Mouse (Mus musculus) frontal cortex, adult (tissue): ENCODE measurements around the gene Txnrd3.

Experiments
- ATAC-seq: cut with Nextera tagmentation; 2 replicates; pipeline ENCODE4 v1.9.2; 2017; ENCODE audit warnings: mild to moderate bottlenecking, moderate library complexity, mixed read lengths; ENCODE audit not compliant: low TSS enrichment

Txnrd3 gene

DNA sequence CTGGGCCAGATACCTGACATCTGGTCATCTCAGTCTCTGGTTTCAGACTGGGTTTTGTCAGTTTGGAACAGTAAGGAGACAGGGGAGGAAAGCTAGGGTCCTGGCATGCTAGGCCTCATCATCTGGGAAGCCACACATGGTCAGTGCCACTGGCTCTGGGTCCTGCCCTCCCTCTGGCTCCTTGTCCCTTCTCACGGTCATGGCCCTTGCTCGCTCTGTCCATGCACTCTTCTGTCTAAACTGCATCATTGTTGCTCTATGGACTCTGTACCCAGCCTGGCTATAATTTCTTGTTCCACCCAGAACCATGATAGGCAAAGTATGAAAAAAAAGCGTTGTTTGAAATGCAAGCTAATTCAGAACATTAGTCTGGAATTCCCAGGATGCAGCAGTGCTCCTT lies 11.2 kb downstream of the Txnrd3 start:
- no peak for ATAC-seq

DNA sequence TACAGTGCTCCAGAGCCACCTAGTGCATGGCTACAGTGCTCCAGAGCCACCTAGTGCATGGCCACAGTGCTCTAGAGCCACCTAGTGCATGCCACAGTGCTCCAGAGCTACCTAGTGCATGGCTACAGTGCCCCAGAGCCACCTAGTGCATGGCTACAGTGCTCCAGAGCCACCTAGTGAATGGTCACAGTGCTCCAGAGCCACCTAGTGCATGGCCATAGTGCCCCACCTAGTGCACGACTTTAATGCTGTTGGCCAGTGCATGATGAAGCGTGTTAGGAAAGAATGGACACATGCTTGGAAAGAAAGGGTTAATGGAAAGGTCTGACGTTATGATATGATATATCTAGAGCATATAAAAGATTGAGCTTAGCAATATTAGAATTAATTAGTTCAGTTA lies 14.6 kb downstream of the Txnrd3 start:
- no peak for ATAC-seq

DNA sequence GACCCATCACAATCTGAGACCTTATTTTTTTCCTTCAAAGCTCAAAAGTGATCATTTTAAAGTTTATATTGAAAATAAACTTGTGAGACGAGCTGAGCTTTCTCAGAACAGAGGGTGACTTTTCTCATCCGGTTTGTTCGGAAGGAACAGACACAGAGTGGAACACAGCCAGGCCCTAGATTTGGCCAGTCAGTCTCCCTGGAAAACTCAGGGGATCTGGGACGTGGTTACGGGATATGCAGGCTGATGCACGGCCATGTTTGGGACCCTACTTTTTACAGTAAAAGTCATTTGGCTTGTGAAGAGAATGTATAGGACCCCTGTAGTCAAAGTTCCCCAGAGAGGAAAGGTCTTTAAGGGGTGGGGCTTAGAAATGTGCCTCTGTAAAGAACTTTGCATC lies 15.1 kb downstream of the Txnrd3 start:
- ATAC-seq = no peak

DNA sequence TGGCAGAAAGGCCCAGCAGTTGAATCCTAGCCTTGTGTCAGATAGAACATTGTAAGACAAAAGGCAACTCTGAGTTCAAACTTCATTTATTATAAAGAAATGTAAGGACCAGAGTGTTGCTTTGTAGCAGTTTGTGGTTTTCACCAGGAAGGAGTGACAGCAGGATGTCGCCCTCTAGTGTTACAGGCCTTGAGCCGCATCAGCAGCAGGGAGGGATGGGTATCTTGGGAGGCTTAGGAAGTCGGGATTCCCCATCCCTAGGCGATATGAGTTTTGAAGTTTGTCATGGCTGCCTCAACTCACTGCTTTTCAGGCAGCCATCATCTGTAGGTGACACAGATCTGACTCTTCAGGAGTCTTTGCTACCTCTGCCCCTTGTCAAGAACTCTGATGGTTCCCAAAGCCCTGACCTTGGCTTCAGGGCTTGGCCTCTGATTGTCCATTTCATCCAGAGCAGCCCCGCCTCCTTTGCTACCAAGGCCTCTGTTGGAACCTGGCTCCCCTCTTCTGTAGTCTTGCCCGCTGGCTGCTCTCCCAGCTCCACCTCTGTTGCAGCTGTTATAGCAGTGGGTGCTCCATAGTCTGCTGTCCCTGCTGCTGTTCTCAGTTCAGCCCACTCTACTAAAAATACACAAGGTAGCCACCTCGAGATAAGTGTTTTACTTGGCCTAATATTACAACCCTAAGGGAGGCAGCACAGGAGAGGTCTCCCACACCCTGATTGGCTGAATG lies 16.1 kb downstream of the Txnrd3 start:
- ATAC-seq = peak; percentile 74

DNA sequence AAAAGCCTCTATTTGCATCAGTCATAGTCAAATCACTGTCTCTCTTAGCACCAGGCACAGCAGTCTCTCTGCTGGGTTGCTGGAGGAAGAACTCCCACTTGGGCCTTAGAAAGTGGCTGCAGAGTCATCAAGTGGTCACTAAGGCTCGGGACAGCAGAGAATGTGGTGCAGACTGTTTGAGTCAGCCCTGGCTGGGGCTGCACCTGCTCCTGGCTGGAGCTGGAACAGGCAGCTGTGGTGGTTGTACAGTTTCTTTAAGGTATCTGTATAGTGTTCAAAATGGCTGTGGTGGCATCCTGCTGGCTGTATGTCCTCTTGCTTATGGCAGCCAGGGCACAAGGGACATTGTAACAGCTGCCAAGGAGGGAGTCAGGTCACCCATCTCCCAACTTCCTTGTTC lies 16.7 kb downstream of the Txnrd3 start:
- ATAC-seq = no peak

DNA sequence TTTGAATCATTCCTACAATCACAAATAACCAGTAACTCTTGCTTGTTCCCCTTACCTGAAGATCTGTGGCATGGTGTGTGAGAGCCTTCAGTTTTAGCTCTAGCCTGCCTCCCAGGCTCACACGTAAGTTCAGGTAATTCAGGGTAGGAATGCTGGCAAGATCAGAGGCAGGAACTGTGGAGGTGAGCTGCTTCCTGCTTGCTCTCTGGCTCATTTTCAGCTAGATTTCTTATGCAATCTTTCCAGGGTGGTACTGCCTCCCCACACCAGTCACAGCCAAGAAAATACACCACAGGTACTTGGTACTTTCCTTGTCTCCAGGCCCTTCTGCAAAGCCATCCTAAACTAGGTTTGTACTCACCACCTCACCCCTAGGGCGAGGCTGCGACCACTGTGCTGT lies 18.7 kb downstream of the Txnrd3 start:
- ATAC-seq = peak; percentile 12; the same call in 1 of the 2 replicates

DNA sequence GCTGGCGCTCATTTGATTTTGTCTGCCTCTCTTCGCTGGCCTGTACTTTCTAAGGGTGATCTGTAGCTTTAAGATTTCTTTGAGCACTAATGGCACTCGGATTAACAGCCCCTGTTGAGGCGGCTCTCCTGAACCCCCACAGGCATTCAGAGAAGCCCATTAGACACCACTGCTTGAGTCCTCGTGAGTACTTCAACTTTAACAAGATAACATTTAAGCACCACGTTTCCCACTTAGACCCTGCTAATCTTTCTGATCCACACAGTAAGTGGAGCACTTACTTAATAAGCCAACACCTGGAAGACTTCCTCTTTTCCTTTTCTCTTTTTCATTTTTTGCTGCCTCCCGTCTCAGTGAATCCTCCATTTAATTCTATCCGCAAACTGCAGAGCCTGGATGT lies 21.4 kb downstream of the Txnrd3 start:
- no peak for ATAC-seq

DNA sequence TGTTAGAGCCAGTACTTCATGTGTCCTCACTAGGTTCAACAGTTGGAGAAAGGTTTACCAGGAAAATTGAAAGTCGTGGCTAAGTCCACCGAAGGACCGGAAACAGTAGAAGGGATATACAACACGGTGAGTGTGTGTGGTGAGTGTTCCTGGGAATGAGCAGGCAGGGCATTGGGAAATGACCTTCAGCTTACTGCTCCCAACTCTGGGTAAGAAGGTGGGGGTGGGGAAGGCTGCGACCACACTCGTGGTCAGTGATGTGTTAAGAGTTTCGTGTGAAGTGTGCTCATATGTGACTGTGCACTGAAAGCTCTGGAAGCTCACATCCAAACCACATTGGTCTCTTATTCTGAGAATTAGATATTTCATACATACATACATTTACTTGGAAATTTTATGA lies 21.9 kb downstream of the Txnrd3 start:
- no peak for ATAC-seq

DNA sequence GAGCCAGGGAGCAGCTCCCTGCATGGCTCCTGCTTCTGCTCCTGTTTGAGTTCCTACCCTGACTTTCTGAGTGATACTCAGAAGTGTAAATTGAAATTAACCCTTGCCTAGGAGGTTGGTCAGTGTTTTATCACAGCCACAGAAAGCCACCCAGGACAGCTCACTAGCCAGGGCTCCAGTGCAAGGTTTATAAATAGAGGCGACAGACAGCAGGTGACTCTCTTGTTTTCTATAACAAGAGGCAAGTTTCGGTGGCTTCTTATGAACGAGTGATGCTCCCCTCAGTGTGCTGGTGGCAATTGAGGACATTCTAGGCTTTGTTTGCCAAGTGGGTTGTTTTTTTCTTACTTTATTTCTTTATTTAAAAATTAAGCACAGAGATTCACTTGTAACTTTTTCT lies 23.2 kb downstream of the Txnrd3 start:
- ATAC-seq = no peak

DNA sequence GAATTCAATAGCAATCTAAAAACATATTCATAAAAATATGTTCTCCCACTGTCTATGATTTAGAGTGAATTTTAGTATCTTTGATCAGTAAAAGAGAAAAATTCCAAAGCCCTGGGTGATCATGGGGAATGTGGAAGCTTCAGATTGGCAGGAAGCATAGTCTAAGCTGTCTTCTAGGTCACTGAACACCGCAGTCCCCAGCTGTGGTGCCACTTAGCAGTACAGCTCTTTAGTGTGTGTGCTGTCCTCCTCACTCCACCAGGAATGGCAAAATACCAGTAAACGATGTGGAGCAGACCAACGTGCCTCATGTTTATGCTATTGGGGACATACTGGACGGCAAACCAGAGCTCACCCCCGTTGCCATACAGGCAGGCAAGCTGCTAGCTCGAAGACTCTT lies 25.8 kb downstream of the Txnrd3 start:
- no peak for ATAC-seq

DNA sequence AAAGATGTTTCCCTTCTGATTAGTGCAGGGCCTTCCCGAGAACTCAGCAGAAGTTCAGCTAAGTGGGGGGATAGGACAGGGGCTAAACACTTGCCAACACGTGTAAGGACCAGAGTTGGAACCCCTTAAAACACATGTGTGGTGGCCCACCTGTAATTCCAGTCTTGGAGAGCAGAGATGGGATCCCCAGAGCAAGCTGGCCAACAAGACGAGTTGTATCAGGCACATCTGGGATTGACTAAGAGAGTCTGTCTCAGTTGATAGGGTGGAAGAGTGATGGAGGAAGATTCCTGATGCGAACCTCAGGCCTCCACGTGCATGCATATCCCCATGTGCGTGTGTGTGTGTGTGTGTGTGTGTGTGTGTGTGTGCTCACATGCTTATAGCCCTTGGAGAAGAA lies 27.6 kb downstream of the Txnrd3 start:
- peak; percentile 16; the same call in 1 of the 2 replicates for ATAC-seq

DNA sequence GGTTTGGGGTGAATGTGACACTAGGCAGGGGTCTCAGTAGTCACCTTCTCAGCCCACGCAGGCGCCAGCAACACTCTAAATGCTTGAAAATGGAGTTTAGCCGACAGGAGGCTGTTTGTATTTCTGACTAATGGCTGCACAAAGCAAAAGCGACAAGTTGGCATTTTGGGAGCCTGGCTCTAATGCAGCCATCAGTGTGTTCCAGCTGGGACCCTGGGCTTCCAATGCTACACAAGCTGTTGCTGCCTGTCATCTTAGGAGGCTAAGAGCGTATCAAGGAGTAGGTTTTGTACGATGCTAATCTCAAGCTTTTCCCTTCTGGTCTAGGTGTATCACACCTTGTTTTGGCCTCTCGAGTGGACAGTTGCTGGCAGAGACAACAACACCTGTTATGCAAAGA lies 28.9 kb downstream of the Txnrd3 start:
- no peak for ATAC-seq

DNA sequence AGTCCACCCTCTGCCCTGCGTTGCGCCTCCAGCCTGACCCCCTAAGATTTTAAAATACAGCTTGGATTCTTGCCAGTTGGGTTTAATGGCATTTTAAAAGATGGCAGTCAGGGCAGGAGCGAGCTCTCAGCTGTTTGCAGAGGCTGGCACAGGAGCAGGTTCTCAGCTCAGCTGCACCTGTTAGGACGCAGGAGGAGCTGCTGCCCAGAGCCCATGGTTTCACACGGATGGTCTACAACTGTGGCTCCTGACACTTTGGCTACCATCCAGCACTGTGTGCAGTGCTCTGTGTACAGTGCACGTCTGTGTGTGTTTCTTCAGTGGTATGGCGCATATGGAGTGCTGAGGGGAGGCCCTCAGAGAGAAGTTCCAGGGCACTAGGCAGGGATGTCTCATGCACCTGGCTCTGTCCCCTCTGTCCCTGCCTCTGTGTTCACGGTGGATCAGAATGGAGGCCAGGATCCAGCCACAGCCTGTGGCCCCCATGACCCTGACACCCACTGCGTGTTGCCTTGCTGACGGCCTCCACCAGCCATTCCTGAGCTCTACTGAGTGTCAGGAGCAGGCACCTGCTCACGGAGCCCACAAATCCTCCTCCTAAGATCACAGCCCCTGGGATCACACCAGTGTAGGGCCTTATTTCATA lies 29.5 kb downstream of the Txnrd3 start:
- ATAC-seq = no peak

DNA sequence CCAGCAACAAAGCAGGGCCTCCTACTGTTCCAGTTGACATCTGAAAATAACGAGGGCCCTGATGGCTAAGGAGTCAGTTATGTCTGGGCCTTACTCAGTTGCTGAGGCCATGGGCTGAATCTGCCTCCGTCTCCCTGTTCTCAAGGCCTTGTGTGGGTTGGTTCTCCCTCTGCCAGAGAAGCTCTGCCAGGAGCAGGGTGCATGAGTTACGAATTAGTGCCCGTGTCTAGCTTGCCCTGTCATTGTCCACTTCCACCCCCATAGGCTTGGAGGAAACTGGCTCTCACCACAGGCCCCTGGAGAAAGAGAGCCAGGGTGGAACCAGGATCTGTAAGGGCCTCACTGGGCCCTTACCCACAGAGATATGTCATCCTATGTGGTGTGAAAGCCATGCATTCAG lies 34.7 kb downstream of the Txnrd3 start:
- ATAC-seq = no peak

DNA sequence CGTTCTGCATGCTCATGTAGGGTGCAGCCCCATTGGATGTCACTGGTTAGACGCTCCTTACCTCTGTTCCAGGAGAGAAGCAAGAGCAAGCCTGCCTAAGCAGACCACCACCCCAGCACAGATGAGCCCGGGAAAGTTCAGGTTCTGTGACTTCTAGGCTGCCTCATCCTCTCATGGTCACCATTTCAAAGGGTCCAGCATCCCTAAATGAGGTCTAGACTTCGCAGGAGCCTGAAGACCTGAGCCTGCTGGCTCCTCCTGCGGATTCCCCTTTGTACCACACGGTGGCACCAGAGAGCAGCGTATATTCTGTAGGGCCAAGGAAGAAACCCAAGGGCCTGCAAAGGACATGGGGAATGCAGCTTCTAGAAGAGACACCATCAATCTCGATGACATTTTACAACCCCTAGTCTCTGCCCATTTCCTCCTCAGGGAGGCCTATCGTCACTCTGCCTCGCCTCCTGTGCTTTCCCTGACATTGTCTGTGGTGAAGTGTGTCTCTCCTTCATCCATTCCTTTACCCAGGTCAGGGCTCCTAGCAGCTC lies 35.6 kb downstream of the Txnrd3 start:
- ATAC-seq = peak; percentile 98

DNA sequence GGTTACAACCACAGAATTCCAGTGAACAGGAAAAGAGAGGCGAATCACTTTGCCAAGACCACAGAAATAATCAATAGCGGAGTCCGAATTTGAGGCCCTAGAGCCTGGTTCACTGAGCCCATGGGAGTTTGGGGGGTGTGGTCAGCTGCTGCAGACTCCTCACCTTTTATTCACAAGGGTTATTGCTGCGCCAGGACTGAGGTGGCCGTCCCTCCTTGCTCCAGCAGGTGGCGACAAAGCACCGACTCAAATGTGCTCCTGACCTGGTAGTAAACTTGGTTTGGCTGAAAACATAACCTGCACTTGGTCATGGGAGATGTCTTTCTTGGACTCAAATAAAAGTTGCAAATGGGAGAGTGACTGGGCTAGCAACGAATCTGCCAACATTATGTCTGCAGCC lies 36.4 kb downstream of the Txnrd3 start:
- peak; percentile 82 for ATAC-seq

DNA sequence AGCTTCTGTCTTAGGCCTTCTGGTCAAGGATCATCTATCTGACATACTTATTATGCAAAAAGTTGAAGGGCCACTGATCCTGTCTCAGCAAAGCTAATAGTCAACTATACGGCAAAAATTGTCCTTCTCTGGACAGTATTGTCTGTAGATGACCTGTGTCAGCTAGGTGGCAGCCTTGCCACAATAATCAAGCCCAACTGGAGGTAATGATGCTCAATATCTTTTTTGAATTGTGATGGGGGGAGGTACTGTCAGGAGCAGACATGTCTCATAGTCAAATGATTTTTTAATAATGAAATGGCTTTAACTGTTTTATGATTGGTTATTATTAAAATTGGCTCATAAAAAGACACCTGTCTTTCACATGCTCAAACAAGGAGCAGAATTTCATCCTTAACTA lies 40.4 kb downstream of the Txnrd3 start:
- ATAC-seq = no peak

DNA sequence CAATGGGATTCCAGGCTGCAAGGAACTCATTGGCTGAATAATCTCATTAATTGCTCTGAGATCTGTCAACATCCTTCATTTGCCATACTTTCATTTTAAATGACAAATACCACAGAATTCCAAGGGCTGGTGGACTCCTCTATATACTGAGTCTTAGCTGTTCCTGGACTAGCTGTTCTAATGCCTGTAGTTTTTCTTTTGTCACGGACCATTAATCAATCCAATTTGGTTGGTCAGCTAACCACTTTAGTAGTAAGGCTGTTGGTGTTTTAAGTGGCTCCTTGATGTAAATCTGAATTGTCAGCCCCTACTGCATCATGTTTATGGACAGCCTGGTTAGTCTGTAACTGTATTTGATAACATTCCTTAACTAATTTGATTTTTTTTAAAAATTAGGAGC lies 43.3 kb downstream of the Txnrd3 start:
- ATAC-seq = no peak

DNA sequence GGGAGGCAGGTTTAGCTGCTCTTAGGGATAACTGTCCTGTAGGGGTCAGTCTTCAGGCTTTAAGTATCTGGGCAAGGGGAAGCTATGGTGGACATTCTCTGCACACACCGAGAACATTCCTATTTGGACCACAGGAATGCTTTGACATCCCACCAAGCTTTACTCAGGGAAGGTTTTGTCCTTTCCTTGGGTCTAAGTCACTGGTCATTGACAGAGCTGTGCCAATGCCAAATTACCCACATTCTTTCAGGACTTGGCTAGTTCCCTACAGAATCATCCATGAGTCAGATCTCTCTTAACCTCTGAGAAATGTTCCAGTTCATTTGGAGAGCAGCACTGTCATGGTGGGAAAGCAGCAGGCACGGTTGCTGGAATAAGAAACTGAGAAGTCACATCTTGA lies 62.8 kb downstream of the Txnrd3 start:
- ATAC-seq = no peak

DNA sequence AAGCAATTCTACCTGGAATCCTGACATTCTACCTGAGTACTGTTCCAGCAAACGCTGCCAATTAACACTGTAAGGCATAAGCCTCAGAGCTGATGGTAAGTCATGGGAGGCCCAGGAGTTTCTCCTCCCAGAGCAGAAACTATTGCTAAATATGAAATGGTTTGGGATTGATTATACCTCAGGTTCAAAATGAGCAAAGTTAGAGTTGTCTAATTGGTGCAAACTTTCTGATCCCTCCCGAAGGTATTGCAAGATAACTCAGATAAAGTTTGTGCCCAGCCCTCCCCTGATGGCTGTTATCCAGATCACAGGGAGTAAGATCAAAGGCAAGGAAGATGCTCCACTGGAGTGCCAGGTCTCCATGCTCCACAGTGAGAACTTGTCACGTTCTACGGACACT lies 63.5 kb downstream of the Txnrd3 start, which contains the start of gene Vmn1r40:
Gene Vmn1r40, plus strand, starts transcription at position 301 of the 400 bp plus-strand sequence.
- ATAC-seq = no peak

DNA sequence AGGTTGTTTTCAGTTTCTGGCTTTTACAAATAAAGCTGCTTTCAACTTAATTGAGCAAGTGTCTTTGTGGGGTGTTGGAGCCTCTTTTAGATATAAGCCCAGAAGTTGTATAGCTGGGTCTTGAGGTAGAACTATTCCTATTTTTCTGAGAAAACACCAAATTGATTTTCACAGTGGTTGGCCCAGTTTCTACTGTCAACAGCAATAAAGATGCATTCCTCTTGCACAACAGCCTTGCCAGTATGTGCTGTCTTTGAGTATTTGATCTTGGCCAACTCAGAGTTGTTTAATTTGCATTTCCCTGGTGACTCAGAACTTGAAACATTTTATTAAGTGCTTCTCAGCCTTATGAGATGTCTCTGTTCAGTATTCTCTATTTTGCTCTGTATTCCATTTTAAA lies 74.3 kb downstream of the Txnrd3 start:
- no peak for ATAC-seq
